Mouse (Mus musculus) MEL (cell line): Measurements from ENCODE around the gene Vps53. TPM values are rescaled to one million over a fixed set of nuclear protein-coding genes. Genes with fewer than 3 reads are reported as not detected.

Source experiments
- DNase-seq: peaks from one replicate; pipeline ENCODE4 v3.0.0; 2011; ENCODE audit warnings: low read depth, low spot score
- H3K27ac ChIP-seq: 2 replicates; pipeline ENCODE4 v1.5.1; 2012; ENCODE audit warnings: low read depth, mild to moderate bottlenecking, control low read depth, low read length, moderate library complexity; ENCODE audit not compliant: control insufficient read depth
- H3K27me3 ChIP-seq, 2 experiments: fragments of 150-350 bp in 1 of 2; sonication (generic) in 1 of 2; 2 replicates each; pipeline ENCODE4 v1.6.1; 2012; ENCODE audit warnings: low read length in 2 of 2, mild to moderate bottlenecking in 2 of 2, improper control_type of control experiment in 1 of 2, moderate library complexity in 1 of 2; ENCODE audit not compliant: insufficient read depth in 2 of 2, control insufficient read depth in 1 of 2
- H3K36me3 ChIP-seq, 2 experiments: 2 replicates each; pipeline ENCODE4 v1.6.1; 2012 to 2014; ENCODE audit warnings: low read length in 2 of 2, improper control_type of control experiment in 1 of 2, inconsistent platforms in 1 of 2, mild to moderate bottlenecking in 1 of 2; ENCODE audit not compliant: insufficient read depth in 2 of 2, control insufficient read depth in 1 of 2
- H3K4me1 ChIP-seq, 2 experiments: fragments of 150-350 bp in 1 of 2; sonication (generic) in 1 of 2; 2 replicates each; pipeline ENCODE4 v1.6.1; 2012; ENCODE audit warnings: low read length in 2 of 2, improper control_type of control experiment in 1 of 2, mild to moderate bottlenecking in 1 of 2; ENCODE audit not compliant: insufficient read depth in 2 of 2, control insufficient read depth in 1 of 2
- H3K4me3 ChIP-seq, 2 experiments: fragments of 150-350 bp in 1 of 2; sonication (generic) in 1 of 2; 2 replicates each; pipeline ENCODE4 v1.5.1; 2012; ENCODE audit warnings: low read depth in 2 of 2, low read length in 2 of 2, mild to moderate bottlenecking in 2 of 2, moderate library complexity in 2 of 2, control low read depth in 1 of 2, improper control_type of control experiment in 1 of 2; ENCODE audit not compliant: control insufficient read depth in 1 of 2, insufficient read depth in 1 of 2
- H3K79me2 ChIP-seq: 2 replicates; pipeline ENCODE4 v1.6.1; 2012; ENCODE audit warnings: mild to moderate bottlenecking, low read length, moderate library complexity; ENCODE audit not compliant: control insufficient read depth, poor library complexity, insufficient read depth
- H3K9ac ChIP-seq: 2 replicates; pipeline ENCODE4 v1.6.1; 2012; ENCODE audit warnings: low read depth, mild to moderate bottlenecking, control low read depth, low read length, moderate library complexity; ENCODE audit not compliant: control insufficient read depth, poor library complexity, severe bottlenecking
- H3K9me3 ChIP-seq: fragments of 150-350 bp; sonication (generic); replicated peaks from 2 replicates; pipeline ENCODE4 v1.6.1; 2012; ENCODE audit warnings: mild to moderate bottlenecking, low read length, improper control_type of control experiment, moderate library complexity; ENCODE audit not compliant: insufficient read depth
- BHLHE40 ChIP-seq: IDR thresholded peaks from 2 replicates; pipeline ENCODE4 v1.6.1; 2012; ENCODE audit warnings: low read depth, mild to moderate bottlenecking, inconsistent platforms, low read length, improper control_type of control experiment, borderline replicate concordance
- CHD1 ChIP-seq: IDR thresholded peaks from 2 replicates; pipeline ENCODE4 v1.6.1; 2012; ENCODE audit warnings: low read depth, mild to moderate bottlenecking, inconsistent platforms, low read length, improper control_type of control experiment
- CTCF ChIP-seq, 3 experiments: IDR thresholded peaks in 2 of 3; conservative IDR thresholded peaks in 1 of 3; 2 replicates each; pipeline ENCODE4 v1.5.1; 2011 to 2012; ENCODE audit warnings: low read length in 3 of 3, low read depth in 2 of 3, mild to moderate bottlenecking in 2 of 3, improper control_type of control experiment in 1 of 3, inconsistent platforms in 1 of 3, mixed read lengths in 1 of 3, moderate library complexity in 1 of 3; ENCODE audit not compliant: control insufficient read depth in 1 of 3, insufficient read depth in 1 of 3, poor library complexity in 1 of 3, severe bottlenecking in 1 of 3
- EP300 ChIP-seq, 2 experiments: IDR thresholded peaks; 2 replicates each; pipeline ENCODE4 v1.6.1; 2011; ENCODE audit warnings: improper control_type of control experiment in 2 of 2, low read length in 2 of 2, low read depth in 1 of 2, mild to moderate bottlenecking in 1 of 2
- ETS1 ChIP-seq: IDR thresholded peaks from 2 replicates; pipeline ENCODE4 v1.6.1; 2012; ENCODE audit warnings: low read depth, mild to moderate bottlenecking, inconsistent platforms, low read length, improper control_type of control experiment, moderate library complexity
- GATA1 ChIP-seq: IDR thresholded peaks from 2 replicates; pipeline ENCODE4 v1.6.1; 2011; ENCODE audit warnings: low read depth, low read length, improper control_type of control experiment
- HCFC1 ChIP-seq: IDR thresholded peaks from 2 replicates; pipeline ENCODE4 v1.6.1; 2012; ENCODE audit warnings: low read depth, mild to moderate bottlenecking, inconsistent platforms, low read length, improper control_type of control experiment, moderate library complexity
- MAFK ChIP-seq: IDR thresholded peaks from 2 replicates; pipeline ENCODE4 v1.6.1; 2011; ENCODE audit warnings: low read depth, mild to moderate bottlenecking, low read length, improper control_type of control experiment, borderline replicate concordance
- MAX ChIP-seq: IDR thresholded peaks from 2 replicates; pipeline ENCODE4 v1.6.1; 2011; ENCODE audit warnings: low read length, improper control_type of control experiment
- MAZ ChIP-seq: IDR thresholded peaks from 2 replicates; pipeline ENCODE4 v1.6.1; 2012; ENCODE audit warnings: low read depth, mild to moderate bottlenecking, inconsistent platforms, low read length, improper control_type of control experiment
- MEF2A ChIP-seq: IDR thresholded peaks from 2 replicates; pipeline ENCODE4 v1.6.1; 2014; ENCODE audit warnings: low read depth, mild to moderate bottlenecking, inconsistent platforms, low read length, improper control_type of control experiment; ENCODE audit not compliant: poor library complexity, insufficient replicate concordance, severe bottlenecking; ENCODE audit errors: extremely low read depth
- MXI1 ChIP-seq: IDR thresholded peaks from 2 replicates; pipeline ENCODE4 v1.6.1; 2011; ENCODE audit warnings: mild to moderate bottlenecking, low read depth, low read length, improper control_type of control experiment
- MYB ChIP-seq: IDR thresholded peaks from 2 replicates; pipeline ENCODE4 v1.6.1; 2011; ENCODE audit warnings: mild to moderate bottlenecking, low read depth, low read length, improper control_type of control experiment
- MYC ChIP-seq: IDR thresholded peaks from 2 replicates; pipeline ENCODE4 v1.6.1; 2011; ENCODE audit warnings: low read depth, mild to moderate bottlenecking, low read length, improper control_type of control experiment, moderate library complexity
- NRF1 ChIP-seq: IDR thresholded peaks from 2 replicates; pipeline ENCODE4 v1.6.1; 2014; ENCODE audit warnings: low read depth, mild to moderate bottlenecking, inconsistent platforms, low read length, improper control_type of control experiment, moderate library complexity; ENCODE audit not compliant: poor library complexity, insufficient read depth, severe bottlenecking
- POLR2A ChIP-seq, 2 experiments: IDR thresholded peaks; 2 replicates each; pipeline ENCODE4 v1.6.1; 2011 to 2012; ENCODE audit warnings: low read length in 2 of 2, mild to moderate bottlenecking in 2 of 2, control low read depth in 1 of 2, improper control_type of control experiment in 1 of 2, low read depth in 1 of 2, moderate library complexity in 1 of 2; ENCODE audit not compliant: control insufficient read depth in 1 of 2, insufficient read depth in 1 of 2, poor library complexity in 1 of 2
- POLR2AphosphoS2 ChIP-seq: IDR thresholded peaks from 2 replicates; pipeline ENCODE4 v1.6.1; 2011; ENCODE audit warnings: low read length, improper control_type of control experiment
- POLR2AphosphoS5 ChIP-seq: IDR thresholded peaks from 2 replicates; pipeline ENCODE4 v1.6.1; 2012; ENCODE audit warnings: low read depth, borderline replicate concordance, mild to moderate bottlenecking, inconsistent platforms, low read length, moderate library complexity, mixed read lengths
- RCOR1 ChIP-seq: IDR thresholded peaks from 2 replicates; pipeline ENCODE4 v1.6.1; 2012; ENCODE audit warnings: low read depth, mild to moderate bottlenecking, inconsistent platforms, low read length, improper control_type of control experiment
- SIN3A ChIP-seq: IDR thresholded peaks from 2 replicates; pipeline ENCODE4 v1.6.1; 2012; ENCODE audit warnings: low read length, improper control_type of control experiment, inconsistent platforms
- TAL1 ChIP-seq: IDR thresholded peaks from 2 replicates; pipeline ENCODE4 v1.6.1; 2012; ENCODE audit warnings: mild to moderate bottlenecking, inconsistent platforms, low read length, moderate library complexity, mixed read lengths
- TBP ChIP-seq: IDR thresholded peaks from 2 replicates; pipeline ENCODE4 v1.8.0; 2011; ENCODE audit warnings: low read depth, low read length, improper control_type of control experiment
- TCF12 ChIP-seq: IDR thresholded peaks from 2 replicates; pipeline ENCODE4 v1.6.1; 2014; ENCODE audit warnings: low read depth, mild to moderate bottlenecking, inconsistent platforms, low read length, improper control_type of control experiment, moderate library complexity
- UBTF ChIP-seq: IDR thresholded peaks from 2 replicates; pipeline ENCODE4 v1.6.1; 2012; ENCODE audit warnings: low read depth, mild to moderate bottlenecking, inconsistent platforms, low read length, improper control_type of control experiment, moderate library complexity, borderline replicate concordance; ENCODE audit not compliant: insufficient read depth
- USF1 ChIP-seq: IDR thresholded peaks from 2 replicates; pipeline ENCODE4 v1.6.1; 2014; ENCODE audit warnings: low read depth, mild to moderate bottlenecking, inconsistent platforms, low read length, improper control_type of control experiment, moderate library complexity
- ZC3H11A ChIP-seq: IDR thresholded peaks from 2 replicates; pipeline ENCODE4 v1.6.1; 2012; ENCODE audit warnings: low read depth, mild to moderate bottlenecking, inconsistent platforms, low read length, improper control_type of control experiment
- ZMIZ1 ChIP-seq: IDR thresholded peaks from 2 replicates; pipeline ENCODE4 v1.6.1; 2012; ENCODE audit warnings: low read depth, mild to moderate bottlenecking, inconsistent platforms, low read length, improper control_type of control experiment, moderate library complexity
- ZNF384 ChIP-seq: IDR thresholded peaks from 2 replicates; pipeline ENCODE4 v1.6.1; 2012; ENCODE audit warnings: low read depth, mild to moderate bottlenecking, inconsistent platforms, low read length, improper control_type of control experiment
- polyA plus RNA-seq, 2 experiments: library from polyadenylated mRNA; stranded (reverse) in 1 of 2; unstranded in 1 of 2; fragments of >175 nt in 1 of 2; fragments of >200 nt in 1 of 2; gene quantifications; 2 replicates each; pipeline versions ENCODE4 v1.2.1 to v1.2.4; 2012; ENCODE audit warnings: low replicate concordance in 2 of 2, low read depth in 1 of 2; ENCODE audit not compliant: insufficient read length in 2 of 2, insufficient read depth in 1 of 2, missing spikeins in 1 of 2
- total RNA-seq: library from RNA; depleted of rRNA; stranded (reverse); fragments of 300-350 nt; gene quantifications from 2 replicates; pipeline ENCODE4 v1.2.3, GENCODE M21; 2012

The Vps53 gene
- total and polyA plus RNA-seq, 3 experiments: 38.4 to 50.4 TPM; not detected in 1

DNA sequence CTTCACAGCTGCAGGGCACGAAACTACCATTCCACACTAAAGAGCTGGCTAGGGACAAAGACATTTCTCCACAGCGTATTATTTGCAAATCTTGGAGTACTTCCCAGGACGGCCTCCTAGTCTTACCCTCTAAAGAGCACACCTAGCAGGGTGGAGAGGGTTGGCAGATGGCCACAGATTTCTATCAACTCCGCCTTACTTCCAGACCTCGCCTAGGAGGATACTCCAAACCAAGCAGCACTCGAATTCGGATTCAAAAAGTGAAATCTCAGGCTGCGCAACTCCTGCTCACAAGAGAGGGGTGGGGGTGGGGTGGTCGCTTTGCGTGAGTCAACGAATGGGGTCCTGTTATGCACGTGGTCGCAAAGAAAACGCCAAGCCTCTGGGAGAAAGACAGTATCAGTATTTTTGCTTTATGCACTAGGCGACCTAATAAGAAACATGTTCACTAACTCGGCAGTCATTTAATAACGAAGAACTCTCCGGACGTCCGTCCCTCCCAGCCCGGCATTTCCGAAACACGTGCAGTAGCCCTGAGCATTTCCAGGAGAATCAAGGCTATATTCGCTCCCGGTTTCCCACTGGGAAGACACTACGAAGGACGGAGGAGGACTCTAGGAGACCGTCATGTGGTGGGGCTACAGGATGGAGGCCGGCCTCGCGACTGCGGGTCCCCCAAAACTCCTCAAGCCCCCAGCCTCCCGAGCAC is 37.4 kb upstream of the Vps53 start:
- H3K4me1 ChIP-seq: peaks cover 2 to 15% of the 10 kb centered on the region in 2 experiments; a peak in 3 of 4 replicates
- H3K9ac ChIP-seq: peak overlapping the region; percentile 93
- no peaks in the 10 kb centered on the region for H3K27me3 ChIP-seq
- peak; percentile 85 for DNase-seq
- TF ChIP-seq UBTF: 0 out of 2 replicates have a peak, but pooled peaks have one; percentile 55
- TF ChIP-seq SIN3A: peak; percentile 87
- TF ChIP-seq NRF1: no peak
- TF ChIP-seq ZMIZ1: no peak
- TF ChIP-seq MXI1: peak; percentile 97
- peak; percentile 87 for TF ChIP-seq MAX
- TF ChIP-seq MYB: no peak
- peak; percentile 54; the same call in 1 of the 2 replicates for TF ChIP-seq TBP
- peak in 1 of 2 experiments; percentile 49; a peak in 1 of 4 replicates for TF ChIP-seq EP300 (IDR thresholded peaks at IDR 0.05; ENCODE audit: low read depth in 1 of 2, low read length in 2 of 2)
- 0 out of 2 replicates have a peak, but pooled peaks have one; percentile 13 for TF ChIP-seq HCFC1
- TF ChIP-seq POLR2A (IDR thresholded peaks at IDR 0.05; ENCODE audit: control insufficient read depth in 1 of 2, insufficient read depth in 1 of 2, low read depth in 1 of 2, low read length in 2 of 2, poor library complexity in 1 of 2): no peak; a peak in 1 of 4 replicates
- TF ChIP-seq ZC3H11A: no peak
- peak; percentile 54 for TF ChIP-seq GATA1
- no peak for TF ChIP-seq CTCF (IDR thresholded peaks at IDR 0.05 in 2 of 3, conservative IDR thresholded peaks at IDR 0.05 in 1 of 3; ENCODE audit: control insufficient read depth in 1 of 3, insufficient read depth in 1 of 3, low read depth in 2 of 3, low read length in 3 of 3, poor library complexity in 1 of 3, severe bottlenecking in 1 of 3)
- TF ChIP-seq POLR2AphosphoS5: no peak; the same call in 1 of the 2 replicates
- TF ChIP-seq MAZ: 0 out of 2 replicates have a peak, but pooled peaks have one; percentile 7
- no peak for TF ChIP-seq MAFK
- TF ChIP-seq ZNF384: 0 out of 2 replicates have a peak, but pooled peaks have one; percentile 28
- TF ChIP-seq ETS1: peak; percentile 41; the same call in 1 of the 2 replicates
- peak; percentile 11 for TF ChIP-seq RCOR1
- no peak for TF ChIP-seq TAL1
- TF ChIP-seq MYC: peak; percentile 88; the same call in 1 of the 2 replicates
- peak; percentile 83 for TF ChIP-seq CHD1
- TF ChIP-seq POLR2AphosphoS2: no peak; the same call in 1 of the 2 replicates
- no peak for TF ChIP-seq MEF2A
- TF ChIP-seq BHLHE40: peak; percentile 39; the same call in 1 of the 2 replicates
- TF ChIP-seq TCF12: no peak
- TF ChIP-seq USF1: peak; percentile 19; the same call in 1 of the 2 replicates
- H3K4me3 ChIP-seq: peak overlapping the region; percentile 66 to 78
- peaks cover 9% of the 10 kb centered on the region for H3K79me2 ChIP-seq
- peak overlapping the region; percentile 70 for H3K27ac ChIP-seq
- H3K36me3 ChIP-seq: peaks cover 0 to 9% of the 10 kb centered on the region in 2 experiments; a peak in 2 of 4 replicates
- H3K9me3 ChIP-seq: no peaks in the 10 kb centered on the region
